Mouse (Mus musculus): ENCODE data around the gene Snrnp27. TPM values are rescaled to one million over a fixed set of nuclear protein-coding genes. Genes with fewer than 3 reads are reported as not detected.

Gene Snrnp27
- 87.3 and 107 TPM in 2 replicates for polyA plus RNA-seq (2015; fragmentation: Nextera tagmentation; extraction: Ambion mirVana)

GRCm38 (mm10) chr6:86683872-86684654 lies at the start of gene Snrnp27:
Gene Snrnp27, minus strand, starts transcription at chr6:86684522.
- peaks cover 14% of the 10 kb centered on the region; the same call in 1 of the 2 replicates for H3K36me3 ChIP-seq (ENCODE audit: control insufficient read depth, insufficient read depth, low read length)
- WGBS, result 2% methylated on average over 36 of the region's 36 CpGs
- peak; percentile 94 for ATAC-seq (ENCODE audit: insufficient read depth, low FRiP score)

GRCm38 (mm10) chr6:86733183-86733876 lies 49.0 kb upstream of the Snrnp27 start, which contains the start of gene Gmcl1:
Gene Gmcl1, minus strand, starts transcription at chr6:86733383.
- no peaks in the 10 kb centered on the region for H3K9me3 ChIP-seq (replicated peaks; ENCODE audit: control insufficient read depth, low read length)
- H3K4me3 ChIP-seq (replicated peaks; ENCODE audit: low read length), result peak within 1 kb of the TSS; percentile 90
- peak within 1 kb of the TSS; percentile 89 for H3K9ac ChIP-seq (ENCODE audit: low read length)
- no peaks in the 10 kb centered on the region for H3K27me3 ChIP-seq (ENCODE audit: control insufficient read depth, insufficient read depth, low read length)
- H3K4me1 ChIP-seq (ENCODE audit: control insufficient read depth, insufficient read depth, low read length), result peaks cover 3% of the 10 kb centered on the region; the same call in 1 of the 2 replicates
- peak; percentile 94 for ATAC-seq (ENCODE audit: insufficient read depth, low FRiP score)
- WGBS, result under 1% methylated on average over 59 of the region's 59 CpGs
- peak within 1 kb of the TSS; percentile 83 for H3K27ac ChIP-seq (ENCODE audit: low read length)
- no peaks in the 10 kb centered on the region for H3K36me3 ChIP-seq (ENCODE audit: control insufficient read depth, insufficient read depth, low read length)
- H3K4me2 ChIP-seq (ENCODE audit: low read depth, low read length), result peak within 1 kb of the TSS; percentile 96

More at GRCm38 (mm10) chr6:86683872-86684654, at the start of gene Snrnp27:
- H3K9me3 ChIP-seq (replicated peaks; ENCODE audit: control insufficient read depth, low read length), result no peaks in the 10 kb centered on the region
- H3K27ac ChIP-seq (ENCODE audit: low read length), result peak within 1 kb of the TSS; percentile 72; the same call in 1 of the 2 replicates
- peak within 1 kb of the TSS; percentile 88 for H3K9ac ChIP-seq (ENCODE audit: low read length)
- H3K4me2 ChIP-seq (ENCODE audit: low read depth, low read length), result peak within 1 kb of the TSS; percentile 95
- peaks cover 9% of the 10 kb centered on the region; the same call in 1 of the 2 replicates for H3K4me1 ChIP-seq (ENCODE audit: control insufficient read depth, insufficient read depth, low read length)
- no peaks in the 10 kb centered on the region for H3K27me3 ChIP-seq (ENCODE audit: control insufficient read depth, insufficient read depth, low read length)
- H3K4me3 ChIP-seq (replicated peaks; ENCODE audit: low read length), result peak within 1 kb of the TSS; percentile 73

DNA sequence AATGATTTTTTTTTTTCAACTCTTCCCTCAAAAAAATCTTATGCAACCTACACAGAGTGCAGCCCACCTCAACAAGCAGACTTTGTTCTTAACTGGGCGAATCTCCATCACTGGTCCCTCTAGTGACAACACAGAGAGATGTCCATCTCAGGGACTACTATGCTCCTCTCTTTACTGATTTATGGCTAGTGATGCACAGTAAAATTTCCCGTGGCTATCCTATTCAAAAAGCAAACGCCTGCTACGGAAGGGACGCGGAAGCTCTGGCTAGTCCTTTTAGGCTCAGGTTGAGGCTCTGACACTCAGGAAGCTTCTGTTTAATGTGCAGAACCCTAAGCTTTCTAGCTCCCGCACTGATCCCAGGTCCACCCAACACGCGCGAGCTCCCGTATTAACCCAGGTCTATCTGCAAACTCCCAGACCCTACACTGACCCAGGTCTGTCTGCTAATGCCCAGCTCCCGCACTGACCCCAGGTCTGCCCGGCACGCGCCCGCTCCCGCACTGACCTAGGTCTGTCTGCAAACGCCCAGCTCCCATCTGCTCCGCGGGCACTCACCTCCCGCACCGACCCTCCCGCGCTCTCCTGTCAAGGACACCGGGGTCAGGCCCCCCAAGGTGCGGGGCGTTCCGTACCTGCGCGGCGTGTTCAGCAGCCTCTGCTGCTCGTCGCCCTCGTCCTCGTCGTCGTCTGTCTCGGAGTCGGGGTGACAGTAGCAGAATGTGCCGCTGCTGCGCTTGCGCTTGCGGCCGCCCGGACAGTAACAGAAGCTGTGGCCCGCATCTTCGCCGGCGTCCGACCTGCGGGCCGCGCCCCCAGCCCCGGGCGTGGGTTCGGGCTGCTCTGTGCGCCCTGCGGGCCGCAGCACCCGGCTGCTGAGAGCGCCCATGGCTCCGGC lies 48.2 kb upstream of the Snrnp27 start:
- Histone ChIP-seq H3K9ac (ENCODE audit: low read length) (peak overlapping the region; percentile 89), H3K9me3 (replicated peaks; ENCODE audit: control insufficient read depth, low read length) (no peaks in the 10 kb centered on the region), H3K4me1 (ENCODE audit: control insufficient read depth, insufficient read depth, low read length) (peaks cover 3% of the 10 kb centered on the region; the same call in 1 of the 2 replicates), H3K36me3 (ENCODE audit: control insufficient read depth, insufficient read depth, low read length) (no peaks in the 10 kb centered on the region), H3K27me3 (ENCODE audit: control insufficient read depth, insufficient read depth, low read length) (no peaks in the 10 kb centered on the region), H3K27ac (ENCODE audit: low read length) (peak overlapping the region; percentile 83), H3K4me2 (ENCODE audit: low read depth, low read length) (peak overlapping the region; percentile 96), H3K4me3 (replicated peaks; ENCODE audit: low read length) (peak overlapping the region; percentile 90)
- WGBS, result under 1% methylated on average over 62 of the region's 62 CpGs
- ATAC-seq (ENCODE audit: insufficient read depth, low FRiP score), result peak; percentile 31

GRCm38 (mm10) chr6:86728711-86729110 lies 44.4 kb upstream of the Snrnp27 start:
- WGBS, result 89% methylated on average over 5 of the region's 5 CpGs
- Histone ChIP-seq H3K4me3 (replicated peaks; ENCODE audit: low read length) (no peak overlapping the region), H3K9me3 (replicated peaks; ENCODE audit: control insufficient read depth, low read length) (no peaks in the 10 kb centered on the region), H3K9ac (ENCODE audit: low read length) (no peak overlapping the region), H3K4me2 (ENCODE audit: low read depth, low read length) (no peak overlapping the region), H3K4me1 (ENCODE audit: control insufficient read depth, insufficient read depth, low read length) (peaks cover 3% of the 10 kb centered on the region; the same call in 1 of the 2 replicates), H3K36me3 (ENCODE audit: control insufficient read depth, insufficient read depth, low read length) (no peaks in the 10 kb centered on the region), H3K27ac (ENCODE audit: low read length) (no peak overlapping the region), H3K27me3 (ENCODE audit: control insufficient read depth, insufficient read depth, low read length) (no peaks in the 10 kb centered on the region)
- no peak for ATAC-seq (ENCODE audit: insufficient read depth, low FRiP score)

- H3K4me1 ChIP-seq (ENCODE audit: control insufficient read depth, insufficient read depth, low read length), result no peaks in the 10 kb centered on the region; the same call in 1 of the 2 replicates
These were observed 37.7 kb upstream of the Snrnp27 start for GRCm38 (mm10) chr6:86721977-86722376.

DNA sequence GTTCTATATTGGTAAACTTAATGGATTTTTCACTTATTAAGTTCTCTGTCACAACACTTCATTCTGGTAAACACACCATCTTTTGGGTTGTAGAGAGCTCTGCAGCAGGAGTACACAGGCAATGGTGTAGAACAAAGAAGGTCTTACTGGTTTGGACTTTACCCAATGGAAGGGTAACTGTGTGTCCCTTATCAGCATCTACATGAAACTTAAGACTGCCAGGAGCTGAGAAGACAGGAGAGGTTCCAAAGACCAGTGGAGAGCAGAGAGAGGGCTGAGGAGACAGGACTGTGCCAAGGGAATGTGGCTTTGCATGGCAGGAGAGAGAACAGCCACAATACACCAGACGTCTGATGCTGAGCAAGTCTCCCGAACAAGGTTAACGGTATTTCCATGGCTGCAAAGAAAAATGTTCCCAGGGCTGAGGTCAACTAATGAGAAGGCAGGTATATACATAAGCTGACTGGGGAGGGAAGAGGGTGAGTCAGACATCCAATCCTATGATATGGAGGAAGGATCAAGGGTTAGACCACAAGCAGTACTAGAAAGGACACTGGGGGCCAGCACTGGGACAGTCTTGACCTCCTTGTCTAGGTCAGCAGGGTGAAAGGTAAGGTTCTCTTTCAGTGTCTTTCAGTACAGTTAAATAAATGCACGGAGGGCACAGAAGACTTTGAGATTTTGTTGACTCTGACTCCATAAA lies 23.9 kb upstream of the Snrnp27 start:
- ATAC-seq (ENCODE audit: insufficient read depth, low FRiP score), result no peak

More at GRCm38 (mm10) chr6:86721977-86722376, 37.7 kb upstream of the Snrnp27 start:
- H3K9me3 ChIP-seq (replicated peaks; ENCODE audit: control insufficient read depth, low read length), result no peaks in the 10 kb centered on the region
- ATAC-seq (ENCODE audit: insufficient read depth, low FRiP score), result no peak
- no peaks in the 10 kb centered on the region for H3K36me3 ChIP-seq (ENCODE audit: control insufficient read depth, insufficient read depth, low read length)
- H3K27ac ChIP-seq (ENCODE audit: low read length), result no peak overlapping the region
- no peaks in the 10 kb centered on the region for H3K27me3 ChIP-seq (ENCODE audit: control insufficient read depth, insufficient read depth, low read length)
- no peak overlapping the region for H3K9ac ChIP-seq (ENCODE audit: low read length)
- 72% methylated on average over 3 of the region's 3 CpGs for WGBS
- no peak overlapping the region for H3K4me2 ChIP-seq (ENCODE audit: low read depth, low read length)
- H3K4me3 ChIP-seq (replicated peaks; ENCODE audit: low read length), result no peak overlapping the region

DNA sequence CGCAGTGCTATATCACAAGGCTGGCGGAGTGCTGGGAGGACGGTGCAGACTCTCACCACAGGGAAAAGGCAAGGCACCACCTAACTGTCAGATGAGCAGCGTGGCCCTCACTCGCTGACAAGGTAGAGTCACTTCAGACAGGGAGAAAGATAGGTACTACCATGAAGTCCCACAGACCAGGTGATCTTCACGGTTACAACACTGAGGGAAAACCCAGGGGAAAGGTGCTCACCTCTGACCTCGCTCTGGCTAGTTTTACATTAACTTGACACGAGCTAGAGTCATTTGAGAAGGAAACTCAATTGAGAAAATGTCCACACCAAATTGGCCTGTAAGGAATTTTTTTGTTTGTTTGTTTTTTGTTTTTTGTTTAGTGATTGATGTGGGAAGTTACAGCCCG lies 18.3 kb upstream of the Snrnp27 start:
- H3K9me3 ChIP-seq (replicated peaks; ENCODE audit: control insufficient read depth, low read length), result no peaks in the 10 kb centered on the region
- H3K4me1 ChIP-seq (ENCODE audit: control insufficient read depth, insufficient read depth, low read length), result no peaks in the 10 kb centered on the region
- no peak overlapping the region for H3K9ac ChIP-seq (ENCODE audit: low read length)
- ATAC-seq (ENCODE audit: insufficient read depth, low FRiP score), result no peak
- no peak overlapping the region for H3K4me2 ChIP-seq (ENCODE audit: low read depth, low read length)
- H3K4me3 ChIP-seq (replicated peaks; ENCODE audit: low read length), result no peak overlapping the region
- no peak overlapping the region for H3K27ac ChIP-seq (ENCODE audit: low read length)
- H3K27me3 ChIP-seq (ENCODE audit: control insufficient read depth, insufficient read depth, low read length), result no peaks in the 10 kb centered on the region
- H3K36me3 ChIP-seq (ENCODE audit: control insufficient read depth, insufficient read depth, low read length), result peaks cover 9% of the 10 kb centered on the region
- 84% methylated on average over 9 of the region's 9 CpGs for WGBS

More for the DNA sequence above, 23.9 kb upstream of the Snrnp27 start:
- Histone ChIP-seq H3K9me3 (replicated peaks; ENCODE audit: control insufficient read depth, low read length) (no peaks in the 10 kb centered on the region), H3K4me3 (replicated peaks; ENCODE audit: low read length) (no peak overlapping the region), H3K36me3 (ENCODE audit: control insufficient read depth, insufficient read depth, low read length) (no peaks in the 10 kb centered on the region; the same call in 1 of the 2 replicates), H3K27me3 (ENCODE audit: control insufficient read depth, insufficient read depth, low read length) (no peaks in the 10 kb centered on the region), H3K9ac (ENCODE audit: low read length) (no peak overlapping the region), H3K4me1 (ENCODE audit: control insufficient read depth, insufficient read depth, low read length) (no peaks in the 10 kb centered on the region), H3K27ac (ENCODE audit: low read length) (no peak overlapping the region), H3K4me2 (ENCODE audit: low read depth, low read length) (no peak overlapping the region)
- 78% methylated on average over 4 of the region's 4 CpGs for WGBS

DNA sequence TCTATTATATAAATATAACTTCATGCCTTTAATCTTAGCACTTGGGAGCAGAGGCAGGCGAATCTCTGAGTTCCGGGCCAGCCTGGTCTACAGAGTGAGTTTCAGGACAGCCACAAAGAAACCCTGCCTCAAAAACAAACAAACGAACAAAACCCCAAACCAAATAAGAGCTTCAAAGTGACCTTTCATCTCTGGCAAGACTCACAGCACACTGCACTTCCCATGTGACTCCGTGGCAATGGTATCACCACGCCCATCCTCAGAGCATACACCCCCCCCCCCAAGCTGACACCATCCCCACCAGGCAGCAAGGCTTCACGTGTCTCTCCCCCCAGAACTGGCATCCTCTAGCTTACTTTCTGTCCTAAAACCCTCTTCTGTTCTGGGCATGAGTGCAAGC lies 13.6 kb upstream of the Snrnp27 start:
- peaks cover 9% of the 10 kb centered on the region for H3K36me3 ChIP-seq (ENCODE audit: control insufficient read depth, insufficient read depth, low read length)
- no peaks in the 10 kb centered on the region for H3K9me3 ChIP-seq (replicated peaks; ENCODE audit: control insufficient read depth, low read length)
- no peak for ATAC-seq (ENCODE audit: insufficient read depth, low FRiP score)
- H3K27me3 ChIP-seq (ENCODE audit: control insufficient read depth, insufficient read depth, low read length), result no peaks in the 10 kb centered on the region
- no peaks in the 10 kb centered on the region for H3K4me1 ChIP-seq (ENCODE audit: control insufficient read depth, insufficient read depth, low read length)
- H3K27ac ChIP-seq (ENCODE audit: low read length), result no peak overlapping the region
- no peak overlapping the region for H3K9ac ChIP-seq (ENCODE audit: low read length)
- WGBS, result 78% methylated on average over 6 of the region's 6 CpGs
- H3K4me2 ChIP-seq (ENCODE audit: low read depth, low read length), result no peak overlapping the region
- no peak overlapping the region for H3K4me3 ChIP-seq (replicated peaks; ENCODE audit: low read length)

All from stomach, embryonic 16.5 days (tissue).